Mouse (Mus musculus) G1E (cell line): ENCODE measurements at regions not wholly inside any gene's neighbourhood (a gene's known extent, or its start where the extent isn't known, plus 50 kb on each side); places are given as distances from the start of the nearest gene placed in this dataset.

Experiments used
- ATAC-seq: 2 replicates; pipeline ENCODE4 v1.8.0; 2016; ENCODE audit warnings: mild to moderate bottlenecking; ENCODE audit not compliant: insufficient number of reproducible peaks, poor library complexity, low FRiP score, severe bottlenecking; ENCODE audit errors: extremely low read depth
- DNase-seq: peaks from one replicate; pipeline ENCODE4 v3.0.0; 2012; ENCODE audit warnings: low spot score
- H3K27me3 ChIP-seq: 2 replicates; pipeline ENCODE4 v1.6.1; 2012; ENCODE audit warnings: mild to moderate bottlenecking, low read length, inconsistent platforms; ENCODE audit not compliant: insufficient read depth
- H3K36me3 ChIP-seq: replicated peaks from 2 replicates; pipeline ENCODE3; 2012; ENCODE audit warnings: mild to moderate bottlenecking, inconsistent platforms
- H3K4me1 ChIP-seq: 2 replicates; pipeline ENCODE4 v1.6.1; 2012; ENCODE audit warnings: low read depth, low read length, inconsistent platforms, mixed read lengths; ENCODE audit not compliant: insufficient read depth
- H3K4me3 ChIP-seq: 2 replicates; pipeline ENCODE4 v1.5.1; 2012; ENCODE audit warnings: low read depth, mild to moderate bottlenecking, inconsistent platforms, low read length, moderate library complexity, mixed read lengths
- H3K9me3 ChIP-seq: replicated peaks from 2 replicates; pipeline ENCODE4 v1.6.1; 2012; ENCODE audit warnings: inconsistent platforms
- CTCF ChIP-seq: IDR thresholded peaks from 2 replicates; pipeline ENCODE4 v1.5.1; 2012; ENCODE audit warnings: low read depth, low read length, inconsistent platforms, mixed read lengths
- GATA1 ChIP-seq: IDR thresholded peaks from 2 replicates; pipeline ENCODE4 v1.6.1; 2012; ENCODE audit warnings: borderline replicate concordance, low read length, inconsistent platforms, mixed read lengths
- GATA2 ChIP-seq: IDR thresholded peaks from 2 replicates; pipeline ENCODE4 v1.6.1; 2012; ENCODE audit warnings: low read depth, low read length, inconsistent platforms, borderline replicate concordance
- POLR2AphosphoS5 ChIP-seq: IDR thresholded peaks from 2 replicates; pipeline ENCODE4 v1.6.1; 2012; ENCODE audit warnings: low read depth, low read length, inconsistent platforms; ENCODE audit not compliant: insufficient replicate concordance
- TAL1 ChIP-seq: conservative IDR thresholded peaks from 2 replicates; pipeline ENCODE4 v1.6.1; 2012; ENCODE audit warnings: low read depth, low read length, inconsistent platforms, mixed read lengths

DNA sequence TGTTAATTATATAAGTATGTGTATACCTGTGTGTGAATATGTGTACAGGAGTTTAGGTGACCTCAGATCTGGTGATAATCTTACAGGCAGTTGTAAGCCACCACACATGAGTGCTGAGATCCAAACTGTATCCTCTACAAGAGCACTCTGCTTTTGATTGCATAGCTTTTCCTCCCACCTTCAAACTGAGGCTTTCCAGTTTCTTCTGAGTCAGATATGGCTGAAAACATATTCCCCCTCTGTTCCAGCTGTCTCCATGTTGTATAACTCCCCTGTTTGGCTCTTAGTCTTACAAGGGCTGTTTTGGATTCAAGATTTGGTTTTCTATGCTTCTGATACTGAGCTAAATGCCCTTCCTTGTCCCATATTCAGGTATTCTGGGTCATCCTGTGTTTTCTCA is 232.7 kb downstream of the Sis start:
- DNase-seq = no peak
- Histone ChIP-seq H3K27me3 (no peaks in the 10 kb centered on the region), H3K4me3 (no peak overlapping the region)

DNA sequence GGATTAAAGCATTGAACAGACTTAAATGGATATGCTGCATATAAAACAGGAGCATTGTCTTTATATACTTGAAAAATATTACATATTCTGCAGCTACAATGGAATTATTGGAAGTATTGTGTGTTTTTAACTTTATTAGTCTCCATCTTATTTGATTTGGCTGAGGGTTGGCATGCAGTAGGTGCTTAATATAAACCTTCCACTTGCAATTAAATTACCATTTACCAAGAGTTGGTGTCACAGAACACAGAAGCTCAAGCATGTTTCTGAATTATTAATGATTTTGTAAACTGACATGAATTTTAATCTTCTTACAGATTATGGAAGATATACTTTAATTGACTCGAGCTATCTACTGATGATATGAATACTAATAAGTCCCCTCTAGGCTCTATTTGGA is 240.3 kb downstream of the Sis start:
- no peaks in the 10 kb centered on the region for H3K9me3 ChIP-seq
- no peak for TF ChIP-seq POLR2AphosphoS5
- no peaks in the 10 kb centered on the region for H3K36me3 ChIP-seq
- DNase-seq = no peak
- no peak for ATAC-seq
- no peaks in the 10 kb centered on the region for H3K4me1 ChIP-seq
- H3K27me3 ChIP-seq = no peaks in the 10 kb centered on the region
- no peak overlapping the region for H3K4me3 ChIP-seq

More for the DNA sequence above, 232.7 kb downstream of the Sis start:
- no peak for ATAC-seq
- H3K36me3 ChIP-seq = no peaks in the 10 kb centered on the region
- no peaks in the 10 kb centered on the region for H3K4me1 ChIP-seq
- TF ChIP-seq CTCF (no peak), POLR2AphosphoS5 (no peak), TAL1 (no peak)
- H3K9me3 ChIP-seq = no peaks in the 10 kb centered on the region

DNA sequence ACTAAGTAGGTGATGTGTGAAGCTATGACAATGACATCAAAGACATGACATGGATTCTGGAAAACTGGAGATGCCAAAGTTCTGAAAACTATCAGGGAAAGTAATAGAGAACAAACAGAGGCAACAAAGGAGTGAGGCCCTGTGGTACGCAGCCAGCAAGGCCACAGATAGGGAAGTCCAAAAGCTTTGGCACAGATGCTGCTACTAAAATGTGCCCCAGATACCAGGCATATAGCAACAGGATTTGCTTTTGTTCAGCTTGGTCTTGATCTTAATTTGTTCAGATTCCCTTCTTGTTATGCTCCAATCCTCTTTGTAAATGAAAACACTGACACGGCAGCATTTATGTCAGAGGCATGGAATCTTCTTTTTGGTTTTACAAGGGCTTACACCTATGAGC is 253.9 kb downstream of the Sis start:
- Histone ChIP-seq H3K27me3 (no peaks in the 10 kb centered on the region), H3K36me3 (no peaks in the 10 kb centered on the region), H3K9me3 (no peaks in the 10 kb centered on the region), H3K4me3 (no peak overlapping the region), H3K4me1 (no peaks in the 10 kb centered on the region)
- TF ChIP-seq TAL1 (no peak), POLR2AphosphoS5 (no peak), CTCF (no peak), GATA1 (no peak), GATA2 (no peak)
- DNase-seq = no peak
- no peak for ATAC-seq

DNA sequence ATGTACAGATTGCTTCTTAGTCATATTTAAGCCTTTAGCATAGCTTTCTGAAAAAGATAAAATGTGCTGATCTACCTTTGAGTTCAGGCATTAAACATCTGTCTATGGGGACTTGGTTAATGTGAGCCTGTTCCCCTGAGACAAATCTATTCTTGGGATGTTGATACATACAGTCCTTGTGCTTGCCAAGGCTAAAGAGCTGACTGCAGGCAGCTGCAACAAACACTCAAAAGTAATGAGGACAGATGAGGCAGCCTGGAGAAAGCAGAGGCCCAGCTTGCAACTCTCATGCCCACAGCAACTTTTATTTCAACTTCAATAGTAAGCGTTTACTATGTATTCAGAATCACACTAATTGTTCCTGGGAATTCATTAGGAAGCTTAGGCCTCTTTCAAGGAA is 281.7 kb downstream of the Sis start:
- Histone ChIP-seq H3K36me3 (no peaks in the 10 kb centered on the region), H3K4me3 (no peak overlapping the region), H3K9me3 (no peaks in the 10 kb centered on the region), H3K4me1 (no peaks in the 10 kb centered on the region), H3K27me3 (no peaks in the 10 kb centered on the region)
- no peak for ATAC-seq
- no peak for DNase-seq
- TF ChIP-seq GATA2 = no peak
- TF ChIP-seq POLR2AphosphoS5 = no peak
- no peak for TF ChIP-seq GATA1
- TF ChIP-seq TAL1 = no peak
- TF ChIP-seq CTCF = no peak

DNA sequence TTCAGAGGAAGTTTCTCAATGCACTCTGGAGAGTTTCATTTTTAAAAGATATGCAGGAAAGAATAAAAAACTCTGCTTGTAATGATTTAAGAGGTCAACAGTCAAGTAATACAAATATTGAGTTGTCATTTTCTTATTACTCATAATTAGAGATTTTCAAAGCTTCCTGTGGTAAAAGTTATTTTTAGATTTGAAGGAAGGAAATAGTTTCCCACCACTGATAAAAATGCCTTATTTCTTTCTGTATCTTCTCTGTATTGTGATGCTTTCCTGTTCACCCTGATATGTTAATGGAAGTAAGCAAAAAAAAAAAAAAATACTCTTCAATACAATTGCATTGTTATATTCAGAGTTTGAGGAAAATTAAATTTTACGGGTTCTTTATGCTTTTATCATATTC is 308.5 kb downstream of the Sis start:
- H3K4me1 ChIP-seq = no peaks in the 10 kb centered on the region
- no peak for DNase-seq

DNA sequence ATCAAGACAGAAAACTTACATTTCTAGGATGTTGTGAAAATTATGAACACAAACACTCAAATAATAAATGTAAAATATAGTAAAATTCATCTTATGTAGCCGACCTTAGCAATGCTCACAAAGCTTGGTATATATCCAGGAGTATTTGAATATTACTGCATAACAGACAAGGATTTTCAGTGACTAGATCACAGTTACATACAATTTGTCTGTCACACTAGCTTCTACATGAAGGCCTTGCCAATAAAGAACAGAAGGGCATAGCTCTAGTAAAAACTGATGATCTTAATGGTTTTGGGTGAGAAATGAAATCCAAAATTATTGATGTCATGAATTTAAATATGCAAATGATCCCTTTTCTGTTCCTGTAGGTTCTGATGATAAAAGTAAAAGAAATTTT is 337.6 kb downstream of the Sis start:
- TF ChIP-seq GATA1 (no peak), CTCF (no peak)
- ATAC-seq = no peak
- no peak overlapping the region for H3K4me3 ChIP-seq
- no peaks in the 10 kb centered on the region for H3K9me3 ChIP-seq
- H3K4me1 ChIP-seq = no peaks in the 10 kb centered on the region
- no peak for DNase-seq
- no peaks in the 10 kb centered on the region for H3K36me3 ChIP-seq
- H3K27me3 ChIP-seq = no peaks in the 10 kb centered on the region

More for the DNA sequence above, 308.5 kb downstream of the Sis start:
- TF ChIP-seq POLR2AphosphoS5 = no peak
- TF ChIP-seq GATA1 = no peak
- no peak for TF ChIP-seq TAL1
- no peak for TF ChIP-seq CTCF
- TF ChIP-seq GATA2 = no peak
- Histone ChIP-seq H3K9me3 (no peaks in the 10 kb centered on the region), H3K36me3 (no peaks in the 10 kb centered on the region), H3K27me3 (no peaks in the 10 kb centered on the region), H3K4me3 (no peak overlapping the region)
- no peak for ATAC-seq

DNA sequence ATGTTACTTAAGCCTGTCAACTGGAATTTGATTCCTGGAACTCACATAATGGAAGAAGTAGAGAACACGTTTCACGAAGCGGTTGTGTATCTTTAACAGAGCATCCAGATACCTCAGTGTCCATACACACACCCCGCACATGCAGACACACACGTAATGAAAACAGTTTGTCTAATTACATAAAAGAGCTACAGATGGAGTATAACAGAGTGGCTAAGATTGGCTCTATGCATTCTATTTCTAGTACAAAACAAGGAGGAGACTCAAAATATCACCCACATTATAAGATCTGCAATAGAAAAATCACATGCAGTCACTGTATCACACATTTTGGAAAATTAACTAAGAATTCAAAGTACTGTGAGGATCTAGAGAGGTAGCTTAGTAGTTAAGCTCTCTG is 346.9 kb downstream of the Sis start:
- DNase-seq (no peak), ATAC-seq (no peak)
- Histone ChIP-seq H3K9me3 (no peaks in the 10 kb centered on the region), H3K4me1 (no peaks in the 10 kb centered on the region), H3K36me3 (no peaks in the 10 kb centered on the region), H3K27me3 (no peaks in the 10 kb centered on the region), H3K4me3 (no peak overlapping the region)
- TF ChIP-seq GATA2 (no peak), GATA1 (no peak), CTCF (no peak), POLR2AphosphoS5 (no peak), TAL1 (no peak)
